Mouse (Mus musculus): ENCODE measurements around the gene BC100530. TPM values are rescaled to one million over a fixed set of nuclear protein-coding genes. Genes with fewer than 3 reads are reported as not detected.
"Not testable (repeated sequence)": the region's sequence is repeated elsewhere in the genome, so short reads cannot be mapped to it uniquely, and the experiment has no call there.

BC100530 gene
- not detected in 2 replicates for polyA plus RNA-seq (2012; rRNA removed)

DNA sequence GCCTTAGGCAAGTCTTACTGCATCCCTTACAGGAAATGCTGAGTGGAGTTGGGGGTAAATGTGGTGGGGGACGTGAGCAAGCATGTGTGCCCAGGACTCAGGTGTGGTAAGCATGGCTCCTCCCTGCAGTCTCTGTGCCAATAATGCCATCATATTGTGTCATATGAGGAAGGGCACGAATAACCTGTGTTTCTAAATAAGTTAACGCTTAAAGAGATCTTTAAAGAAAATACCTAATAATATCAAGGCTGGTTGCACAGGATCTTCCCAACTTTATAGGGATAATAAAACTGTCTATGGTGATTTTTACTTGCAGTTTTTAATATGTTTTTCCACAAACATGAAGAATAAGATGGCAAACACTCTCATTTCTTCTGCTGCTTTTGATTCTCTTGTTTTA lies at the start of gene BC100530:
Gene BC100530 (minus strand): TSS at position 101 of the 400 bp plus-strand sequence.
- DNase-seq (ENCODE audit: low read depth), result not testable (repeated sequence)

DNA sequence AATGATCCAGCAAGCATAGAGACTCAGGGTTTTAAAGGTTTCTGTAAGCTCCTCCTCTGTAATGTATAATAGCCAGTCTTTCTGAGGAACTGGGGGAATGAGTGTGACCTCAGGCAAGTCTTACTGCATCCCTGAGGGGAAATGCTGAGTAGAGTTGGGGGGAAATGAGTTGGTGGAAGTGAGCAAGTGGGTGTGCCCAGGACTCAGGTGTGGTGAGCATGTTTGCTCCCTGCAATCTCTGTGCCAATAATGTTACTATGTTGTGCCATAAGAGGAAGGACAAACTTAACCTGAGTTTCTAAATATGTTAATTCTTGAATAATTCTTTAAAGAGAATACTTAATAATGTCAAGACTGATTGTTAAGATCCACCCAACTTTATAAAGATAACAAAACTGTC lies 40.8 kb upstream of the BC100530 start, which contains the start of gene Stfa2:
Gene Stfa2 (minus strand): TSS at position 101 of the 400 bp plus-strand sequence.
- DNase-seq (ENCODE audit: low read depth), result no peak

DNA sequence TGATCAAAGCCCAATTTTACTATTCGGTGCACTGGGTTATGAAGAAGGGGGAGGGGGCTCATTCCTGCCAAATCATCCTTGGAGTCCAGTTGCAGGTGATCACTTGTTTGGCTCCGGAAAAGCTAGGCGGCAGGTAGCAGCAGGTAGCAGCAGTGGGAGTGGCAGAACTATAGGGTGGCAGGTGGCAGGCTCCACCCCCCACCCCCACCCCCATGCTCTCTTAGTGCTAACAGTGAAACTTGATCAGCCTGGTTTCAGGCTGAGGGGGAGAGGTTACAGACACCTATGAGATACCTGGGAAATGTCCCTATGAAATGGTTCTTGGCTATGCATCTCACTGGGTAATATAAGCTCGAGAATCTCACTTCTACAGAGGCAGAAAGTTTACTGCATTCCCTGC lies 21.5 kb upstream of the BC100530 start:
- DNase-seq (ENCODE audit: low read depth), result no peak

DNA sequence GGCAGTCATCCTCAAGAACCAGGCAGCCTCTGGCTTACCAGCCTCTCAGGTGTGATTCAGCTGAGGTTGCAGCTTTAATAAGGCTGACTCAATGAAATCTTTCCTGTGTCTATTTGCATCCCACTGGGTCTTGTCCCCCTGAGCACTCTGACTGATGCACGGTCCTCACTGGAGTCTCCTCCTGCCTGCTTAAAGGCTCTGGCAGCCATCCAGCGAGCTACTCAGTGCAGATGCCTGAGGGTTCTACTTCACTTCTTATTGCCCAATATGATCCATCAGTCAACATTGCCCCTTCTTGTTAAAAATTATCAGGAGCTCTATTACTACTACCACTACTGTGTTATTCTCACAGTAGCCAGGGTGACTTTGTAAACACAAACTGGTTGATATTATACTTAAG lies 30.4 kb downstream of the BC100530 start:
- DNase-seq (ENCODE audit: low read depth), result no peak

DNA sequence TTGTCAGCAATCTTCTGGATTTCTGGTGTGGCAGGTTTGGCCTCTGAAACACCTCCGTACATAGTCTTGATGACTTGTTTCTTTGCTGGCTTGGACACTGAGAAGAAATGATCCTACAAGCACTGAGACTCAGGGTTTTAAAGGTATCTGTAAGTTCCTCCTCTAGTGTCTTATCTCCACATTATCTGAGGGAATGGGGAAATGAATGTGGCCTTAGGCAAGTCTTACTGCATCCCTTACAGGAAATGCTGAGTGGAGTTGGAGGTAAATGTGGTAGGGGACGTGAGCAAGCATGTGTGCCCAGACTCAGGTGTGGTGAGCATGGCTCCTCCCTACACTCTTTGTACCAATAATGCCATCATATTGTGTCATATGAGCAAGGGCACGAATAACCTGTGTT lies 33.3 kb downstream of the BC100530 start, which contains the start of gene BC117090:
Gene BC117090 (minus strand): TSS at position 101 of the 400 bp plus-strand sequence.
- no peak for DNase-seq (ENCODE audit: low read depth)

DNA sequence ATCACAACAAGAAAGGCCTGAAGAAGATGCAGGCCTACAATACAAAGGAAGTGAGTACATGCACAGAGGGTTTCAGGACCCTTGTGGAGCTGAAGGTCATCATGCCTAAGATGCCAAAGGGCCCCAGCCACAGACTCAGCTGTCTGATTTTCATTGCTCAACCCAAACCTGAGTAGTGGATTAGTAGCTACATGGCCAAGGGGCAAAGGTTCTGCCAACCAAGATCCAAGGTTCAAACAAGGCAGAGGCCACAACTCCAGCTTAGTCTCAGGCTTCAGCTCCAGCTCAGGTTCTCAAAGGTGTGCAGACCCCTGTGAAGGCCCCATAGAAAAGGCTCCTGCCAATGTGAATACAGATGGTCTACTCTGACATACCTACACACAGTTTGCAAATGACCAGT lies 48.3 kb downstream of the BC100530 start:
- no peak for DNase-seq (ENCODE audit: low read depth)

DNA sequence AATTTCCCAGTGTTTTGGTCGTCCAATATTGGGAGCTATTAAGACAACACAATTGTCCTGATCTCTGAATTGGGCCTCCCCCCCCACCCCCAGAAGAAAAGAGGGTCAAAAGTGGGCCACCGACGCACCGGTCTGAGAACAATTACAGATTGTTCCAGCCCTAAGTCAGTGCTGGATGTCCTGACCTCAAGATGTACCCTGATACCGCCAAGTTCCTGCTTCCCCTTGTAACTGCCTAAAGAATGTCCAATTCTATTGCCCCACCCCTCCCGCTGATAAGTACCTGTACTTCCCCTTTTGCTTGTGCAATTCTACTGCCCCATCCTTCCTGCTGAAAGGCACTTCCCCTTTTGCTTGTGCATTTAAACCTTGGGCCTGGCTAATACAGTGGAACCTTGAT lies 51.4 kb downstream of the BC100530 start:
- not testable (repeated sequence) for DNase-seq (ENCODE audit: low read depth)

Other genes with a start within 250 kb of the BC100530 start
- gene Csta1, start 236.5 kb downstream of the BC100530 start, polyA plus RNA-seq (2012; rRNA removed), result 0.05 TPM in 1 of 2 replicates, not detected in the other
- gene Stfa2l1, start 210.9 kb downstream of the BC100530 start, polyA plus RNA-seq (2012; rRNA removed), result not detected in 2 replicates
- gene Gm5483, start 183.5 kb downstream of the BC100530 start, polyA plus RNA-seq (2012; rRNA removed), result not detected in 2 replicates
- not detected in 2 replicates for gene Gm5416, start 157.3 kb downstream of the BC100530 start, polyA plus RNA-seq (2012; rRNA removed)
- gene 2010005H15Rik, start 146.3 kb downstream of the BC100530 start, polyA plus RNA-seq (2012; rRNA removed), result 0.20 TPM in 1 of 2 replicates, not detected in the other
- not detected in 2 replicates for gene Stfa1, start 90.8 kb downstream of the BC100530 start, polyA plus RNA-seq (2012; rRNA removed)
- gene BC117090, start 33.4 kb downstream of the BC100530 start, polyA plus RNA-seq (2012; rRNA removed), result not detected in 2 replicates
- not detected in 2 replicates for gene Stfa2, start 40.7 kb upstream of the BC100530 start, polyA plus RNA-seq (2012; rRNA removed)
- gene Stfa3, start 87.6 kb upstream of the BC100530 start, polyA plus RNA-seq (2012; rRNA removed), result not detected in 2 replicates
- 0.14 TPM in 1 of 2 replicates, not detected in the other for gene Casr, start 194.4 kb upstream of the BC100530 start, polyA plus RNA-seq (2012; rRNA removed)

Data from gonadal fat pad, adult 2 months (tissue).